Mouse (Mus musculus) hindbrain, postnatal 0 days (tissue): ENCODE results near the gene Sh2b1. TPM values are rescaled to one million over a fixed set of nuclear protein-coding genes. Genes with fewer than 3 reads are reported as not detected.

ENCODE experiments used
- ATAC-seq: fragments of 200-750 bp; cut with Nextera tagmentation; 2 replicates; pipeline ENCODE4 v1.8.0; 2017; ENCODE audit warnings: mild to moderate bottlenecking, moderate TSS enrichment, moderate library complexity
- DNase-seq: peaks from one replicate; pipeline ENCODE4 v3.0.0-alpha.2; 2015; ENCODE audit warnings: low spot score
- H3K27ac ChIP-seq: fragments of 300-500 bp; sonication (generic); 2 replicates; pipeline ENCODE4 v1.5.1; 2014; ENCODE audit warnings: mild to moderate bottlenecking
- H3K27me3 ChIP-seq: fragments of 300-500 bp; sonication (generic); 2 replicates; pipeline ENCODE4 v1.6.1; 2014; ENCODE audit warnings: low read length, mixed read lengths; ENCODE audit not compliant: insufficient read depth
- H3K36me3 ChIP-seq: fragments of 300-500 bp; sonication (generic); 2 replicates; pipeline ENCODE4 v1.6.1; 2014; ENCODE audit warnings: low read length, mixed read lengths; ENCODE audit not compliant: insufficient read depth
- H3K4me1 ChIP-seq: fragments of 300-500 bp; sonication (generic); 2 replicates; pipeline ENCODE4 v1.6.1; 2014; ENCODE audit warnings: antibody characterized with exemption, low read length, mixed read lengths; ENCODE audit not compliant: insufficient read depth
- H3K4me2 ChIP-seq: fragments of 300-500 bp; sonication (generic); 2 replicates; pipeline ENCODE4 v1.6.1; 2014; ENCODE audit warnings: low read depth, mild to moderate bottlenecking, low read length, moderate library complexity, mixed read lengths
- H3K4me3 ChIP-seq: fragments of 300-500 bp; sonication (generic); 2 replicates; pipeline ENCODE4 v1.5.1; 2014; ENCODE audit warnings: low read length
- H3K9ac ChIP-seq: fragments of 300-500 bp; sonication (generic); replicated peaks from 2 replicates; pipeline ENCODE4 v1.6.1; 2014; ENCODE audit warnings: mild to moderate bottlenecking, low read length, moderate library complexity, mixed read lengths
- H3K9me3 ChIP-seq: fragments of 300-500 bp; sonication (generic); 2 replicates; pipeline ENCODE4 v1.6.1; 2016; ENCODE audit warnings: low read length, mixed read lengths
- CTCF ChIP-seq: IDR thresholded peaks from 2 replicates; pipeline ENCODE4 v1.5.1; 2016; ENCODE audit warnings: antibody characterized with exemption, control low read depth, low read depth
- WGBS: fragments of 180-500 bp; shearing (Covaris S2); extraction: QIAGEN DNeasy Blood & Tissue Kit; methylation state at CpG from one replicate; pipeline ENCODE4 v1.1.7; 2014; 5-methylcytosine and 5-hydroxymethylcytosine counted together
- polyA plus RNA-seq: library from polyadenylated mRNA; unstranded; fragments of >200 nt; fragmentation: Nextera tagmentation; extraction: Ambion mirVana; gene quantifications from 2 replicates; pipeline ENCODE4 v1.2.1, GENCODE M21; 2015
- total RNA-seq: library from RNA; depleted of rRNA; stranded (reverse); fragments of >200 nt; gene quantifications from 2 replicates; pipeline ENCODE4 v1.2.3, GENCODE M21; 2014; rRNA removed

The Sh2b1 gene
- total and polyA plus RNA-seq, 2 experiments from 2014 or later = 41.1 to 54.5 TPM

DNA sequence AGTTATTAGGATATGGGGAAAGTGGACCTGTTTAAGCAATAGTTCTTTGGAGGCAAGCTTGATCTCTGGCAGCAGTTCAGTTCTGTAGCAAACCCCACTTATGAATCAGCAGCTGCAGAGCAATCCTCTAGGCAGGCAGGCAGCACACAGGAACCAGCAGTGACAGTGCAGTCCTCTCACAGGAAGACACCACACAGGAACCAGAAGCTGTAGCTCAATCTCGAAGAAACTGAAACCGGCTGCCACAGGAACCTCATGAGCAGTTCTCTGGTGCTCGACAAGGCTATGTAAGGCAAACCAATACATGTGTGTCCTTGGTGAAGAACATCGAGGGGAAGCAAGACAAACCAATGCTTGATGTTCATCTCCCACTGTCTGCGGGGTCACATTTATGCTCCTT, 53.5 kb downstream of the Sh2b1 start:
- no peak overlapping the region for H3K4me3 ChIP-seq
- 89% methylated on average over 5 of the region's 5 CpGs for WGBS
- H3K9me3 ChIP-seq = no peaks in the 10 kb centered on the region
- H3K4me2 ChIP-seq = no peak overlapping the region
- no peak overlapping the region for H3K9ac ChIP-seq
- no peaks in the 10 kb centered on the region for H3K36me3 ChIP-seq
- H3K27ac ChIP-seq = no peak overlapping the region
- DNase-seq (no peak), ATAC-seq (no peak)
- H3K4me1 ChIP-seq = no peaks in the 10 kb centered on the region
- H3K27me3 ChIP-seq = no peaks in the 10 kb centered on the region
- no peak for TF ChIP-seq CTCF

DNA sequence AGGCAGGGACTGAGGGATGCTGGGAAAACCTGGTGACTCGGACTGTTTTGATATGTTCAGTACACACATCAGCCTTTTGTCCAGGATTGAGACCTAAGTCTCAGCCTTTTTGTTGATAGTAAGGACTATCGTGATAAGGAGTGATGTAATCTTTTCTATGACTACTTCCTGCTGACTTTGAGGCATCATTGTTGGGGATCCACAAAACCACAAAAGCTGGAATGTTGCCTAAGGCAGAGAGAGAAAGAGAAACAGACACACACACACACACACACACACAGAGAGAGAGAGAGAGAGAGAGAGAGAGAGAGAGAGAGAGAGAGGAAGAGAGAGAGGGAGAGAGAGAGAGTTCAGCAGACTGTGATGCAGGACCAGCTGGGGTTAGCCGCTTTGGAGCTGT, 56.7 kb downstream of the Sh2b1 start:
- no peak overlapping the region for H3K9ac ChIP-seq
- no peaks in the 10 kb centered on the region for H3K4me1 ChIP-seq
- H3K36me3 ChIP-seq = no peaks in the 10 kb centered on the region
- H3K4me3 ChIP-seq = no peak overlapping the region
- no peak overlapping the region for H3K27ac ChIP-seq
- H3K4me2 ChIP-seq = no peak overlapping the region
- H3K27me3 ChIP-seq = no peaks in the 10 kb centered on the region
- DNase-seq (no peak), ATAC-seq (no peak)
- WGBS = 70% methylated on average over 3 of the region's 3 CpGs
- no peaks in the 10 kb centered on the region for H3K9me3 ChIP-seq
- TF ChIP-seq CTCF = no peak

DNA sequence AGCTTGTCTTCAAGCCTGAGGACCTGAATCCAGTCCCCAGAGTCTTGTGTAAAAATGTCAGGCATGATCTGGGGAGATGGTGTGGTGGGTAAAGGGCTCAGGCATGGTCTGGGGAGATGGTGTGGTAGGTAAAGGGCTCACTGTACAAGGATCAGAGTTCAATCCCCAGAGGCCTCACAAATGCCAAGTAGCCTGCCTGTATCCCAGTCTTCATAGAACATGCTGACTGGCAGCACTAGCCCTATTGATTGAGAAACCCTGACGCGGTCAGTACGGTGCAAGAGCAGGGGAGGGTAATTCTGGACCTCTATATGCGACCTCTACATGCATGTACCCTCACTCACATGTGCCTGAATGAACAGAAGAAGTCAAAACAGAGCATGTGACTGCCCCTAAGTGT, 57.6 kb downstream of the Sh2b1 start:
- H3K27ac ChIP-seq = no peak overlapping the region
- no peak overlapping the region for H3K4me3 ChIP-seq
- no peaks in the 10 kb centered on the region for H3K4me1 ChIP-seq
- no peak overlapping the region for H3K9ac ChIP-seq
- no peak for ATAC-seq
- WGBS = 70% methylated on average over 4 of the region's 4 CpGs
- DNase-seq = no peak
- no peaks in the 10 kb centered on the region for H3K9me3 ChIP-seq
- H3K27me3 ChIP-seq = no peaks in the 10 kb centered on the region
- no peaks in the 10 kb centered on the region for H3K36me3 ChIP-seq
- no peak overlapping the region for H3K4me2 ChIP-seq
- no peak for TF ChIP-seq CTCF

DNA sequence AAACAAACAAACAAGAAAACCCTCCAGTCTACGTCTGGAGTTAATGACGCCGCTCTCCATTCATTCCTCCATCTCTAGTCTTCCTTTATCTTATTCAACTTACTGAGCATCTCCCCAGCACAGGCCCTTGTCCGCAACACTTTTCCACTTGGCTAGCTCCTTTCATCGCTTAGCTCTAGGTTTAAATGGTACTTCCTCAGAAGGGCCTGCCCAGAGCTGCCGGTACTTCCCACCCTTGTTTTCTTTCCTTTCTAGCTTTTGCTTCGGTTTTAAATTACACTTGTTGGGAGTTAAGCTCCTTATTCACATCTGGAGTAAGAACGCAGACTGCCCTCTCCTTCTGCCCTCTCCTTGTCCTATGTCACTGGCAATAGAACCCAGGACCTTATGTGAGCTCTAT, 58.2 kb downstream of the Sh2b1 start:
- Histone ChIP-seq H3K9ac (no peak overlapping the region), H3K4me2 (no peak overlapping the region), H3K36me3 (no peaks in the 10 kb centered on the region), H3K9me3 (no peaks in the 10 kb centered on the region), H3K4me1 (no peaks in the 10 kb centered on the region), H3K27ac (no peak overlapping the region), H3K27me3 (no peaks in the 10 kb centered on the region), H3K4me3 (no peak overlapping the region)
- DNase-seq = no peak
- no peak for ATAC-seq
- 13% methylated on average over 8 of the region's 8 CpGs for WGBS
- TF ChIP-seq CTCF = no peak

Other genes with a start within 250 kb of the Sh2b1 start
- gene Sbk1, start 202.8 kb downstream of the Sh2b1 start, total RNA-seq = 530 and 565 TPM in 2 replicates
- gene Sbk1, start 202.8 kb downstream of the Sh2b1 start, polyA plus RNA-seq = 138 and 161 TPM in 2 replicates
- 0.37 TPM in 1 of 2 replicates, not detected in the other for gene Lat, start 105.9 kb downstream of the Sh2b1 start, total RNA-seq
- gene Lat, start 105.9 kb downstream of the Sh2b1 start, polyA plus RNA-seq = 0.96 and 1.1 TPM in 2 replicates
- 102 and 125 TPM in 2 replicates for gene Spns1, start 98.0 kb downstream of the Sh2b1 start, total RNA-seq
- gene Spns1, start 98.0 kb downstream of the Sh2b1 start, polyA plus RNA-seq = 80.9 and 83.7 TPM in 2 replicates
- 6.1 and 6.4 TPM in 2 replicates for gene Nfatc2ip, start 78.7 kb downstream of the Sh2b1 start, total RNA-seq
- 2.9 and 3.0 TPM in 2 replicates for gene Nfatc2ip, start 78.7 kb downstream of the Sh2b1 start, polyA plus RNA-seq
- gene Cd19, start 60.5 kb downstream of the Sh2b1 start, total RNA-seq = 0.16 TPM in 1 of 2 replicates, not detected in the other
- gene Cd19, start 60.5 kb downstream of the Sh2b1 start, polyA plus RNA-seq = 0.05 TPM in 1 of 2 replicates, not detected in the other
- gene Rabep2, start 46.7 kb downstream of the Sh2b1 start, total RNA-seq = 22.2 and 22.5 TPM in 2 replicates
- 19.2 TPM in 2 replicates for gene Rabep2, start 46.7 kb downstream of the Sh2b1 start, polyA plus RNA-seq
- 0.99 and 5.4 TPM in 2 replicates for gene Atp2a1, start 12.3 kb downstream of the Sh2b1 start, total RNA-seq
- 0.40 and 0.68 TPM in 2 replicates for gene Atp2a1, start 12.3 kb downstream of the Sh2b1 start, polyA plus RNA-seq
- 62.5 and 66.1 TPM in 2 replicates for gene Tufm, start 11.9 kb upstream of the Sh2b1 start, total RNA-seq
- 106 TPM in 2 replicates for gene Tufm, start 11.9 kb upstream of the Sh2b1 start, polyA plus RNA-seq
- 71.1 and 72.3 TPM in 2 replicates for gene Atxn2l, start 28.0 kb upstream of the Sh2b1 start, total RNA-seq
- gene Atxn2l, start 28.0 kb upstream of the Sh2b1 start, polyA plus RNA-seq = 45.9 and 54.0 TPM in 2 replicates
- gene Eif3c, start 91.0 kb upstream of the Sh2b1 start, total RNA-seq = 112 and 118 TPM in 2 replicates
- 198 and 204 TPM in 2 replicates for gene Eif3c, start 91.0 kb upstream of the Sh2b1 start, polyA plus RNA-seq
- gene Apobr, start 109.5 kb upstream of the Sh2b1 start, total RNA-seq = 0.25 and 6.3 TPM in 2 replicates
- gene Apobr, start 109.5 kb upstream of the Sh2b1 start, polyA plus RNA-seq = 0.47 and 0.50 TPM in 2 replicates
- gene Cln3, start 110.4 kb upstream of the Sh2b1 start, total RNA-seq = 27.7 and 34.2 TPM in 2 replicates
- 22.3 and 25.1 TPM in 2 replicates for gene Cln3, start 110.4 kb upstream of the Sh2b1 start, polyA plus RNA-seq
- 0.94 TPM in 1 of 2 replicates, not detected in the other for gene Il27, start 119.5 kb upstream of the Sh2b1 start, total RNA-seq
- not detected in 2 replicates for gene Il27, start 119.5 kb upstream of the Sh2b1 start, polyA plus RNA-seq
- gene Nupr1, start 155.4 kb upstream of the Sh2b1 start, total RNA-seq = 5.9 and 6.7 TPM in 2 replicates
- 19.1 and 19.5 TPM in 2 replicates for gene Nupr1, start 155.4 kb upstream of the Sh2b1 start, polyA plus RNA-seq
- gene Sgf29, start 173.9 kb upstream of the Sh2b1 start, total RNA-seq = 35.1 and 36.3 TPM in 2 replicates
- 47.0 and 49.9 TPM in 2 replicates for gene Sgf29, start 173.9 kb upstream of the Sh2b1 start, polyA plus RNA-seq
- gene Sult1a1, start 201.0 kb upstream of the Sh2b1 start, total RNA-seq = 22.1 and 34.8 TPM in 2 replicates
- 19.4 and 22.4 TPM in 2 replicates for gene Sult1a1, start 201.0 kb upstream of the Sh2b1 start, polyA plus RNA-seq
- gene Bola2, start 220.0 kb upstream of the Sh2b1 start, total RNA-seq = 67.1 and 122 TPM in 2 replicates
- 164 and 172 TPM in 2 replicates for gene Bola2, start 220.0 kb upstream of the Sh2b1 start, polyA plus RNA-seq
- gene Slx1b, start 220.4 kb upstream of the Sh2b1 start, total RNA-seq = 17.0 and 17.6 TPM in 2 replicates
- 8.6 and 9.3 TPM in 2 replicates for gene Slx1b, start 220.4 kb upstream of the Sh2b1 start, polyA plus RNA-seq
- 113 and 150 TPM in 2 replicates for gene Coro1a, start 232.4 kb upstream of the Sh2b1 start, total RNA-seq
- 88.1 and 93.7 TPM in 2 replicates for gene Coro1a, start 232.4 kb upstream of the Sh2b1 start, polyA plus RNA-seq